Mouse (Mus musculus) MEL (cell line): ENCODE measurements around the gene Thap8. TPM values are rescaled to one million over a fixed set of nuclear protein-coding genes. Genes with fewer than 3 reads are reported as not detected.

Source experiments
- DNase-seq: peaks from one replicate; pipeline ENCODE4 v3.0.0; 2011; ENCODE audit warnings: low read depth, low spot score
- H3K27ac ChIP-seq: 2 replicates; pipeline ENCODE4 v1.5.1; 2012; ENCODE audit warnings: low read depth, mild to moderate bottlenecking, control low read depth, low read length, moderate library complexity; ENCODE audit not compliant: control insufficient read depth
- H3K27me3 ChIP-seq, 2 experiments: fragments of 150-350 bp in 1 of 2; sonication (generic) in 1 of 2; 2 replicates each; pipeline ENCODE4 v1.6.1; 2012; ENCODE audit warnings: low read length in 2 of 2, mild to moderate bottlenecking in 2 of 2, improper control_type of control experiment in 1 of 2, moderate library complexity in 1 of 2; ENCODE audit not compliant: insufficient read depth in 2 of 2, control insufficient read depth in 1 of 2
- H3K36me3 ChIP-seq, 2 experiments: 2 replicates each; pipeline ENCODE4 v1.6.1; 2012 to 2014; ENCODE audit warnings: low read length in 2 of 2, improper control_type of control experiment in 1 of 2, inconsistent platforms in 1 of 2, mild to moderate bottlenecking in 1 of 2; ENCODE audit not compliant: insufficient read depth in 2 of 2, control insufficient read depth in 1 of 2
- H3K4me1 ChIP-seq, 2 experiments: fragments of 150-350 bp in 1 of 2; sonication (generic) in 1 of 2; 2 replicates each; pipeline ENCODE4 v1.6.1; 2012; ENCODE audit warnings: low read length in 2 of 2, improper control_type of control experiment in 1 of 2, mild to moderate bottlenecking in 1 of 2; ENCODE audit not compliant: insufficient read depth in 2 of 2, control insufficient read depth in 1 of 2
- H3K4me3 ChIP-seq, 2 experiments: fragments of 150-350 bp in 1 of 2; sonication (generic) in 1 of 2; 2 replicates each; pipeline ENCODE4 v1.5.1; 2012; ENCODE audit warnings: low read depth in 2 of 2, low read length in 2 of 2, mild to moderate bottlenecking in 2 of 2, moderate library complexity in 2 of 2, control low read depth in 1 of 2, improper control_type of control experiment in 1 of 2; ENCODE audit not compliant: control insufficient read depth in 1 of 2, insufficient read depth in 1 of 2
- H3K79me2 ChIP-seq: 2 replicates; pipeline ENCODE4 v1.6.1; 2012; ENCODE audit warnings: mild to moderate bottlenecking, low read length, moderate library complexity; ENCODE audit not compliant: control insufficient read depth, poor library complexity, insufficient read depth
- H3K9ac ChIP-seq: 2 replicates; pipeline ENCODE4 v1.6.1; 2012; ENCODE audit warnings: low read depth, mild to moderate bottlenecking, control low read depth, low read length, moderate library complexity; ENCODE audit not compliant: control insufficient read depth, poor library complexity, severe bottlenecking
- H3K9me3 ChIP-seq: fragments of 150-350 bp; sonication (generic); replicated peaks from 2 replicates; pipeline ENCODE4 v1.6.1; 2012; ENCODE audit warnings: mild to moderate bottlenecking, low read length, improper control_type of control experiment, moderate library complexity; ENCODE audit not compliant: insufficient read depth
- BHLHE40 ChIP-seq: IDR thresholded peaks from 2 replicates; pipeline ENCODE4 v1.6.1; 2012; ENCODE audit warnings: low read depth, mild to moderate bottlenecking, inconsistent platforms, low read length, improper control_type of control experiment, borderline replicate concordance
- CHD1 ChIP-seq: IDR thresholded peaks from 2 replicates; pipeline ENCODE4 v1.6.1; 2012; ENCODE audit warnings: low read depth, mild to moderate bottlenecking, inconsistent platforms, low read length, improper control_type of control experiment
- CHD2 ChIP-seq: IDR thresholded peaks from 2 replicates; pipeline ENCODE4 v1.6.1; 2011; ENCODE audit warnings: low read length, improper control_type of control experiment
- E2F4 ChIP-seq: IDR thresholded peaks from 2 replicates; pipeline ENCODE4 v1.6.1; 2011; ENCODE audit warnings: low read depth, low read length, improper control_type of control experiment, borderline replicate concordance
- ETS1 ChIP-seq: IDR thresholded peaks from 2 replicates; pipeline ENCODE4 v1.6.1; 2012; ENCODE audit warnings: low read depth, mild to moderate bottlenecking, inconsistent platforms, low read length, improper control_type of control experiment, moderate library complexity
- GATA1 ChIP-seq: IDR thresholded peaks from 2 replicates; pipeline ENCODE4 v1.6.1; 2011; ENCODE audit warnings: low read depth, low read length, improper control_type of control experiment
- JUND ChIP-seq: IDR thresholded peaks from 2 replicates; pipeline ENCODE4 v1.6.1; 2011; ENCODE audit warnings: low read depth, mild to moderate bottlenecking, improper control_type of control experiment, low read length
- KAT2A ChIP-seq: conservative IDR thresholded peaks from 2 replicates; pipeline ENCODE4 v1.6.1; 2012; ENCODE audit warnings: low read depth, low read length, improper control_type of control experiment, inconsistent platforms
- MAFK ChIP-seq: IDR thresholded peaks from 2 replicates; pipeline ENCODE4 v1.6.1; 2011; ENCODE audit warnings: low read depth, mild to moderate bottlenecking, low read length, improper control_type of control experiment, borderline replicate concordance
- MYB ChIP-seq: IDR thresholded peaks from 2 replicates; pipeline ENCODE4 v1.6.1; 2011; ENCODE audit warnings: mild to moderate bottlenecking, low read depth, low read length, improper control_type of control experiment
- NELFE ChIP-seq: IDR thresholded peaks from 2 replicates; pipeline ENCODE4 v1.6.1; 2011; ENCODE audit warnings: low read depth, low read length, improper control_type of control experiment
- POLR2A ChIP-seq, 2 experiments: IDR thresholded peaks; 2 replicates each; pipeline ENCODE4 v1.6.1; 2011 to 2012; ENCODE audit warnings: low read length in 2 of 2, mild to moderate bottlenecking in 2 of 2, control low read depth in 1 of 2, improper control_type of control experiment in 1 of 2, low read depth in 1 of 2, moderate library complexity in 1 of 2; ENCODE audit not compliant: control insufficient read depth in 1 of 2, insufficient read depth in 1 of 2, poor library complexity in 1 of 2
- POLR2AphosphoS2 ChIP-seq: IDR thresholded peaks from 2 replicates; pipeline ENCODE4 v1.6.1; 2011; ENCODE audit warnings: low read length, improper control_type of control experiment
- POLR2AphosphoS5 ChIP-seq: IDR thresholded peaks from 2 replicates; pipeline ENCODE4 v1.6.1; 2012; ENCODE audit warnings: low read depth, borderline replicate concordance, mild to moderate bottlenecking, inconsistent platforms, low read length, moderate library complexity, mixed read lengths
- RAD21 ChIP-seq: IDR thresholded peaks from 2 replicates; pipeline ENCODE4 v1.6.1; 2011; ENCODE audit warnings: mild to moderate bottlenecking, low read depth, low read length, improper control_type of control experiment
- RCOR1 ChIP-seq: IDR thresholded peaks from 2 replicates; pipeline ENCODE4 v1.6.1; 2012; ENCODE audit warnings: low read depth, mild to moderate bottlenecking, inconsistent platforms, low read length, improper control_type of control experiment
- SIN3A ChIP-seq: IDR thresholded peaks from 2 replicates; pipeline ENCODE4 v1.6.1; 2012; ENCODE audit warnings: low read length, improper control_type of control experiment, inconsistent platforms
- SMC3 ChIP-seq: IDR thresholded peaks from 2 replicates; pipeline ENCODE4 v1.6.1; 2011; ENCODE audit warnings: low read depth, low read length, improper control_type of control experiment
- TAL1 ChIP-seq: IDR thresholded peaks from 2 replicates; pipeline ENCODE4 v1.6.1; 2012; ENCODE audit warnings: mild to moderate bottlenecking, inconsistent platforms, low read length, moderate library complexity, mixed read lengths
- TBP ChIP-seq: IDR thresholded peaks from 2 replicates; pipeline ENCODE4 v1.8.0; 2011; ENCODE audit warnings: low read depth, low read length, improper control_type of control experiment
- TCF12 ChIP-seq: IDR thresholded peaks from 2 replicates; pipeline ENCODE4 v1.6.1; 2014; ENCODE audit warnings: low read depth, mild to moderate bottlenecking, inconsistent platforms, low read length, improper control_type of control experiment, moderate library complexity
- UBTF ChIP-seq: IDR thresholded peaks from 2 replicates; pipeline ENCODE4 v1.6.1; 2012; ENCODE audit warnings: low read depth, mild to moderate bottlenecking, inconsistent platforms, low read length, improper control_type of control experiment, moderate library complexity, borderline replicate concordance; ENCODE audit not compliant: insufficient read depth
- ZC3H11A ChIP-seq: IDR thresholded peaks from 2 replicates; pipeline ENCODE4 v1.6.1; 2012; ENCODE audit warnings: low read depth, mild to moderate bottlenecking, inconsistent platforms, low read length, improper control_type of control experiment
- ZKSCAN1 ChIP-seq: IDR thresholded peaks from 2 replicates; pipeline ENCODE4 v1.6.1; 2012; ENCODE audit warnings: low read depth, mild to moderate bottlenecking, inconsistent platforms, low read length, improper control_type of control experiment, moderate library complexity
- ZMIZ1 ChIP-seq: IDR thresholded peaks from 2 replicates; pipeline ENCODE4 v1.6.1; 2012; ENCODE audit warnings: low read depth, mild to moderate bottlenecking, inconsistent platforms, low read length, improper control_type of control experiment, moderate library complexity
- ZNF384 ChIP-seq: IDR thresholded peaks from 2 replicates; pipeline ENCODE4 v1.6.1; 2012; ENCODE audit warnings: low read depth, mild to moderate bottlenecking, inconsistent platforms, low read length, improper control_type of control experiment
- polyA plus RNA-seq, 2 experiments: library from polyadenylated mRNA; stranded (reverse) in 1 of 2; unstranded in 1 of 2; fragments of >175 nt in 1 of 2; fragments of >200 nt in 1 of 2; gene quantifications; 2 replicates each; pipeline versions ENCODE4 v1.2.1 to v1.2.4; 2012; ENCODE audit warnings: low replicate concordance in 2 of 2, low read depth in 1 of 2; ENCODE audit not compliant: insufficient read length in 2 of 2, insufficient read depth in 1 of 2, missing spikeins in 1 of 2
- total RNA-seq: library from RNA; depleted of rRNA; stranded (reverse); fragments of 300-350 nt; gene quantifications from 2 replicates; pipeline ENCODE4 v1.2.3, GENCODE M21; 2012

Thap8 gene
- total and polyA plus RNA-seq, 3 experiments = 0.46 to 0.73 TPM; not detected in 1

GRCm38 (mm10) chr7:30278911-30279310 lies 983 bp upstream of the Thap8 start:
- Histone ChIP-seq H3K36me3 (peaks cover 0 to 11% of the 10 kb centered on the region in 2 experiments; a peak in 2 of 4 replicates), H3K9ac (peak overlapping the region; percentile 82), H3K27ac (no peak overlapping the region), H3K4me1 (peaks cover 0 to 8% of the 10 kb centered on the region in 2 experiments; a peak in 1 of 4 replicates), H3K79me2 (peaks cover 10% of the 10 kb centered on the region), H3K27me3 (no peaks in the 10 kb centered on the region), H3K9me3 (no peaks in the 10 kb centered on the region), H3K4me3 (peak overlapping the region; percentile 71 to 82)
- TF ChIP-seq ZNF384 (peak; percentile 30; the same call in 1 of the 2 replicates), ETS1 (no peak)
- DNase-seq = no peak

- Histone ChIP-seq H3K36me3 (peaks cover 0 to 11% of the 10 kb centered on the region in 2 experiments; a peak in 2 of 4 replicates), H3K4me1 (peaks cover 0 to 8% of the 10 kb centered on the region in 2 experiments; a peak in 1 of 4 replicates), H3K27ac (peak overlapping the region; percentile 84; the same call in 1 of the 2 replicates), H3K9ac (peak overlapping the region; percentile 82), H3K9me3 (no peaks in the 10 kb centered on the region), H3K79me2 (peaks cover 10% of the 10 kb centered on the region), H3K27me3 (no peaks in the 10 kb centered on the region), H3K4me3 (peak overlapping the region; percentile 71 to 82)
- DNase-seq = no peak
- TF ChIP-seq CHD1 (peak; percentile 37; the same call in 1 of the 2 replicates), BHLHE40 (no peak)
Measured at GRCm38 (mm10) chr7:30279536-30279935, 358 bp upstream of the Thap8 start.

- Histone ChIP-seq H3K79me2 (peaks cover 10% of the 10 kb centered on the region), H3K4me1 (peaks cover 0 to 8% of the 10 kb centered on the region in 2 experiments; a peak in 1 of 4 replicates), H3K27ac (peak overlapping the region; percentile 96), H3K9me3 (no peaks in the 10 kb centered on the region), H3K4me3 (peak overlapping the region; percentile 71 to 80), H3K9ac (peak overlapping the region; percentile 71), H3K36me3 (peaks cover 0 to 11% of the 10 kb centered on the region in 2 experiments; a peak in 2 of 4 replicates), H3K27me3 (no peaks in the 10 kb centered on the region)
- peak; percentile 94 for DNase-seq
- no peak for TF ChIP-seq POLR2AphosphoS2
- TF ChIP-seq JUND = no peak
- no peak; the same call in 1 of the 2 replicates for TF ChIP-seq CHD1
- TF ChIP-seq TAL1 = no peak
- no peak for TF ChIP-seq POLR2A (IDR thresholded peaks at IDR 0.05; ENCODE audit: control insufficient read depth in 1 of 2, insufficient read depth in 1 of 2, low read depth in 1 of 2, low read length in 2 of 2, poor library complexity in 1 of 2)
- TF ChIP-seq CHD2 = no peak; the same call in 1 of the 2 replicates
- 0 out of 2 replicates have a peak, but pooled peaks have one; percentile 32 for TF ChIP-seq TCF12
- no peak; the same call in none of the 2 replicates for TF ChIP-seq ETS1
- TF ChIP-seq ZMIZ1 = no peak; the same call in 1 of the 2 replicates
- TF ChIP-seq UBTF = no peak
- TF ChIP-seq E2F4 = no peak
- TF ChIP-seq NELFE = no peak
- no peak for TF ChIP-seq GATA1
- TF ChIP-seq POLR2AphosphoS5 = no peak
- TF ChIP-seq SIN3A = peak; percentile 23
- TF ChIP-seq ZKSCAN1 = no peak
- TF ChIP-seq RCOR1 = no peak
- TF ChIP-seq MAFK = peak; percentile 67; the same call in 1 of the 2 replicates
- no peak for TF ChIP-seq RAD21
- TF ChIP-seq SMC3 = no peak
- TF ChIP-seq MYB = no peak
- TF ChIP-seq ZC3H11A = no peak
- no peak for TF ChIP-seq KAT2A
- no peak for TF ChIP-seq TBP
Measured at GRCm38 (mm10) chr7:30280670-30281138, 810 bp downstream of the Thap8 start.
